ENCODE assay signal across 33 mouse cellular contexts in genomic region chr10:25552936-25553335, GRCm38 (mm10). TPM values are rescaled to one million over a fixed set of nuclear protein-coding genes. Genes with fewer than 3 reads are reported as not detected.
DNase-seq lines count a peak whose midpoint lies in the region; ATAC-seq lines count a peak whose summit lies in the region.
"Had no signal": no experiment of that assay in that cellular context is flagged by ENCODE, and none has a peak within 500 bp of the region (broad histone marks: within the 10 kb centered on the region; RNA-seq: fewer than 3 reads in every experiment).

No protein-coding gene starts in this region.

- no peaks in the 10 kb centered on the region for H3K9me3 ChIP-seq in forebrain, embryonic 14.5 days (replicated peaks; ENCODE audit: control insufficient read depth, low read length)
- H3K9me3 ChIP-seq in forebrain, embryonic 13.5 days (replicated peaks): no peaks in the 10 kb centered on the region
- H3K9me3 ChIP-seq: embryonic facial prominence, embryonic 15.5 days; limb, embryonic 10.5 days; liver, embryonic 15.5 days; lung, embryonic 15.5 days; midbrain, embryonic 10.5 days; neural tube, embryonic 13.5 days had no signal

- H3K4me1 ChIP-seq in forebrain, embryonic 14.5 days (ENCODE audit: control insufficient read depth, insufficient read depth, low read length): no peaks in the 10 kb centered on the region
- H3K4me1 ChIP-seq in forebrain, embryonic 13.5 days: no peaks in the 10 kb centered on the region
- H3K4me1 ChIP-seq: embryonic facial prominence, embryonic 15.5 days; limb, embryonic 10.5 days; liver, embryonic 15.5 days; lung, embryonic 15.5 days; midbrain, embryonic 10.5 days had no signal

- no peak overlapping the region for H3K27ac ChIP-seq in forebrain, embryonic 14.5 days (ENCODE audit: low read depth, low read length)
- no peak overlapping the region for H3K27ac ChIP-seq in forebrain, embryonic 13.5 days
- H3K27ac ChIP-seq: embryonic facial prominence, embryonic 15.5 days; hindbrain, embryonic 14.5 days; kidney, postnatal 0 days; limb, embryonic 10.5 days; liver, embryonic 15.5 days; lung, embryonic 15.5 days; midbrain, embryonic 10.5 days; neural tube, embryonic 13.5 days had no signal

- H3K36me3 ChIP-seq in forebrain, embryonic 14.5 days (ENCODE audit: control insufficient read depth, insufficient read depth, low read length): no peaks in the 10 kb centered on the region
- no peaks in the 10 kb centered on the region for H3K36me3 ChIP-seq in forebrain, embryonic 13.5 days (ENCODE audit: poor library complexity, severe bottlenecking)
- H3K36me3 ChIP-seq: embryonic facial prominence, embryonic 15.5 days; limb, embryonic 10.5 days; liver, embryonic 15.5 days; lung, embryonic 15.5 days; midbrain, embryonic 10.5 days; neural tube, embryonic 13.5 days had no signal

- no peak overlapping the region for H3K4me2 ChIP-seq in forebrain, embryonic 14.5 days (ENCODE audit: low read length)
- no peak overlapping the region for H3K4me2 ChIP-seq in forebrain, embryonic 13.5 days
- H3K4me2 ChIP-seq: embryonic facial prominence, embryonic 15.5 days; hindbrain, embryonic 14.5 days; liver, embryonic 15.5 days; lung, embryonic 15.5 days; neural tube, embryonic 13.5 days had no signal

- DNase-seq in forebrain, embryonic 14.5 days (ENCODE audit: low spot score): peak; percentile 15
- DNase-seq in layer of hippocampus, adult 11-12 months (ENCODE audit: low spot score): peak; percentile 10
- no peak for DNase-seq in layer of hippocampus, postnatal 10 days (ENCODE audit: low spot score in 2 of 2)
- DNase-seq in right cerebral cortex, adult 2 months (ENCODE audit: low spot score in 2 of 2): peak; percentile 49 to 58
- no peak for DNase-seq in right cerebral cortex, postnatal 4 days
- DNase-seq in telencephalon, adult 2 months (ENCODE audit: low read depth, low spot score): peak; percentile 38
- no peak for DNase-seq in embryo, embryonic 10.5 days (ENCODE audit: low spot score)
- DNase-seq: adrenal gland, postnatal 10 days; cerebellum, adult 9-10 months; gastrocnemius, postnatal 36 days; heart, postnatal 36 days; kidney, adult 2 months; liver; lung, postnatal 4 days; retina, postnatal 1 day; spleen, adult 18-20 months; thymus, postnatal 36 days had no signal

- 54% methylated on average over 4 of the region's 4 CpGs for WGBS in forebrain, embryonic 14.5 days
- WGBS in forebrain, embryonic 13.5 days: 66% methylated on average over 4 of the region's 4 CpGs

- no peaks in the 10 kb centered on the region for H3K27me3 ChIP-seq in forebrain, embryonic 14.5 days (replicated peaks; ENCODE audit: control insufficient read depth, insufficient read depth, low read length)
- no peaks in the 10 kb centered on the region for H3K27me3 ChIP-seq in forebrain, embryonic 13.5 days
- H3K27me3 ChIP-seq: embryonic facial prominence, embryonic 15.5 days; liver, embryonic 15.5 days; lung, embryonic 15.5 days; neural tube, embryonic 13.5 days had no signal

- H3K4me3 ChIP-seq in forebrain, embryonic 14.5 days (ENCODE audit: low read depth, low read length): no peak overlapping the region
- no peak overlapping the region for H3K4me3 ChIP-seq in forebrain, embryonic 13.5 days
- H3K4me3 ChIP-seq: embryonic facial prominence, embryonic 15.5 days; limb, embryonic 10.5 days; liver, embryonic 15.5 days; lung, embryonic 15.5 days; midbrain, embryonic 10.5 days; myocyte; neural tube, embryonic 13.5 days had no signal

- ATAC-seq in forebrain, embryonic 14.5 days: no peak
- ATAC-seq in forebrain, embryonic 13.5 days: no peak
- ATAC-seq: inflammation-experienced regulatory T-cells, adult 6 months; midbrain, embryonic 16.5 days had no signal

- no peak overlapping the region for H3K9ac ChIP-seq in forebrain, embryonic 14.5 days (ENCODE audit: low read length)
- H3K9ac ChIP-seq in forebrain, embryonic 13.5 days: no peak overlapping the region
- H3K9ac ChIP-seq: embryonic facial prominence, embryonic 15.5 days; hindbrain, embryonic 14.5 days; liver, embryonic 15.5 days; lung, embryonic 15.5 days; neural tube, embryonic 13.5 days had no signal

RNA-seq across cellular contexts. Expression of gene Smlr1, which starts 16.9 kb away (rescaled TPM):
- not detected in 2 replicates for polyA plus RNA-seq in forebrain, embryonic 14.5 days (2014; fragmentation: Nextera tagmentation; extraction: Ambion mirVana)
- polyA plus RNA-seq in forebrain, embryonic 13.5 days (2015; fragmentation: Nextera tagmentation; extraction: Ambion mirVana): not detected in 2 replicates
- not detected for total RNA-seq in layer of hippocampus, postnatal 10 days (2021)
- total RNA-seq: gastrocnemius, postnatal 36 days; heart, adult 8-10 months; heart, postnatal 36 days; left cerebral cortex, adult 18-20 months had no signal
- polyA plus RNA-seq: embryonic facial prominence, embryonic 15.5 days; heart, embryonic 14.5 days; hindbrain, embryonic 14.5 days; inflammation-experienced regulatory T-cells, adult 6 months; limb, embryonic 10.5 days; lung, embryonic 15.5 days; midbrain, embryonic 10.5 days; neural tube, embryonic 13.5 days; testis, adult 2 months had no signal

Comparison
In these comparisons a context has a peak if more than half of its experiments do, and no peak if none do; other contexts are left out.
1. DNase-seq: peak in forebrain, embryonic 14.5 days (single experiment), layer of hippocampus, adult 11-12 months (single experiment), right cerebral cortex, adult 2 months (2 of 2) and telencephalon, adult 2 months (single experiment); none in layer of hippocampus, postnatal 10 days (0 of 2), right cerebral cortex, postnatal 4 days (single experiment) and embryo, embryonic 10.5 days (single experiment).